Mouse (Mus musculus) erythroblast, embryonic 14.5 days (primary cell): Measurements from ENCODE around the gene Efnb2. TPM values are rescaled to one million over a fixed set of nuclear protein-coding genes. Genes with fewer than 3 reads are reported as not detected.

Experiments used
- H3K27me3 ChIP-seq: 2 replicates; pipeline ENCODE4 v1.6.1; 2012; ENCODE audit warnings: inconsistent platforms; ENCODE audit not compliant: control insufficient read depth
- H3K36me3 ChIP-seq: 2 replicates; pipeline ENCODE4 v1.6.1; 2012; ENCODE audit warnings: mild to moderate bottlenecking, inconsistent platforms; ENCODE audit not compliant: control insufficient read depth
- H3K4me1 ChIP-seq: 2 replicates; pipeline ENCODE4 v1.6.1; 2012; ENCODE audit warnings: inconsistent platforms; ENCODE audit not compliant: control insufficient read depth
- H3K4me3 ChIP-seq: replicated peaks from 2 replicates; pipeline ENCODE3; 2012; ENCODE audit warnings: moderate library complexity, mild to moderate bottlenecking, inconsistent platforms
- H3K9me3 ChIP-seq: 2 replicates; pipeline ENCODE4 v1.6.1; 2012; ENCODE audit warnings: low read length, inconsistent platforms, mixed read lengths; ENCODE audit not compliant: control insufficient read depth
- GATA1 ChIP-seq: IDR thresholded peaks from 2 replicates; pipeline ENCODE4 v1.6.1; 2012; ENCODE audit warnings: low read length, inconsistent platforms, mixed read lengths
- TAL1 ChIP-seq: IDR thresholded peaks from 3 replicates; pipeline ENCODE4 v1.6.1; 2012; ENCODE audit warnings: low read length, inconsistent platforms, mixed read lengths
- polyA plus RNA-seq: library from polyadenylated mRNA; stranded (reverse); fragments of >175 nt; gene quantifications from 2 replicates; pipeline ENCODE4 v1.2.3, GENCODE M21; 2012

Efnb2 gene
- polyA plus RNA-seq, 1 experiment = 0.01 TPM

DNA sequence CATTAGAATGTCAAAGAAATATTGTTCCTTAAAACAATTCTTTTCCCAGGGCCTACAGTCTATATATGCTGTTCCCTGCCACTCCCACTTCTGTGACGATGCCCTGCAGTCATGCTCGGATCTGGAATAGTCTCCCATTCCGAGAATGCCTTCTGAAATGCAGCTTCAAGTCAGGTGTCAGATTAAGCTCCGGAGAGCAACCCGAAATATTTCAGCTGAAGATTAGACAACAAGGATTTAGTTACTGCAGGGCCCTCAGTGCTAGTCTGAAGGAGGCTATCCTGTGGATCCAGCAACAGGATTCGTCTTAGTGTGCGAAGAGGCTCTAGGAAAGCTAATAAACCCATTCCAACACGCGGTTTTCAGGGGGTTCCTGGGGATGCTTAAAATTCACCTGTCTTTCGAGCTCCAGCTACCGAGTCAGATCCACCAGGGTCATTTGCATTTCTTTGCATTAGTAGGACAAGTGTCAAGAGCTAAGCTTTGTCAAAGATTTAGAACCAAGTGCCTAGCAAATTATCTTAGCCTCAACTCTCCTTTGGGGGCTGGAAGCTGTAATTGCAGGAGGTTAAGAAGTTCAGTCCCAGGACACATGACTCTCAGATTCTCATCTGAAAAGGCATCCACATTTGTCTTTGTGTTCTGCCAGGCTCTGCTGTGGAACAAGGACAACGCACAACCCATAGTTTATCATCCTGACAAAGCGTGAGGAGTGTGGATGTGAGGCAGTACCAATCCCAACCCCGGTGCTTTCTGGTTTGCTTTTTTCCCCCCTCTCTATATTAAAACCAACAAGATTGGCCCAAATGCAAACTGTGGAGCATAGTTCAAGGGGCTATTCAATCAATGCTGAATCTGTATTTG lies 4.2 kb downstream of the Efnb2 start:
- peaks cover 56% of the 10 kb centered on the region for H3K27me3 ChIP-seq

DNA sequence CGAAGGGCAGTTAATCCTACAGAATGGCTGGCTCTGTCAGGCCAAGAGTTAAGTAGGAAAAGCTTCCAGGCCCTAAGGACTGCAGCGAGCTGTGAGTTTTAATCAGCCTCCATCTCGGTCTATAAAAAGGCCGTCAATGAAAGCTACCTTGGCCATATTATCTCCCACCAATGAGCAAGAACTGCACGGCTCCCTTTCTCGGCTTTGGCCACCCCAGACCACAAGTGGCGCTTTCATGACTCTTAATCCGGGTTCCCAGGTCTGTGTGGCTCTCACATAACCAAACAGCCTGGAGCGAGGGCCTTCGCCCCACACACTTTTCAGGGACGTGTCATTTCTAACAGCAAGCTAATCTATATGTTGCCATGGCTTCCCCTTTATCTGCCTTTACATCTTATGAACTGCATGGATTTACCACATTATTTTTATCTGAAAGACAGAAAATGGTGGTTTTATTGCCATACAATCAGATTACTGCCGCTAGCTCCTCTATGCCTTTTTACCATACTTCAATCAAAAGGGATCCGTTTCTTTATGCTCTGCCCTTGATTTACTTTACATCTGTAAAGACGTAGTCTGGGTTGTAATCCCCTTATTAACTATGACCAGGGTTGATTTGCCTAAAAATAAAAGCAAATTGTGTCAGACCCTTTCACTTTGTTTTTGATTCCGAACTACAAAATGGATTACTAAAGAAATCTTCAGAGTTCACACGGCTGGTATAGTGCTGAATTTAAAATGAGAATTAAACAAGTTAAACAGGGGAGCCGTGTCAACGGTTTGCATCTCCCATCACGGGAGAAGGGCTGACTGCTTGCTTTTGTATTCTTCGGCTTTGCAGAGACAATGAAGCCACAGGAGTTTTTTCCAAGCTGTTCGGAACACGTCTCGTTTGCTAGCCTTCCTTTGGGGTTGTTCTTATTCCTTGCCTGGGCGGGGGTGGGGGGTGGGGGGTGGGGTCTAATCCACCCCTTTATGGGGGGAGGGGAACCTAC lies 5.4 kb downstream of the Efnb2 start:
- no peak overlapping the region for H3K4me3 ChIP-seq
- H3K36me3 ChIP-seq = no peaks in the 10 kb centered on the region
- TF ChIP-seq GATA1 = no peak
- no peak for TF ChIP-seq TAL1
- H3K27me3 ChIP-seq = peaks cover 44% of the 10 kb centered on the region
- peaks cover 4% of the 10 kb centered on the region for H3K4me1 ChIP-seq
- peaks cover 4% of the 10 kb centered on the region; the same call in 1 of the 2 replicates for H3K9me3 ChIP-seq

More for the DNA sequence above, 4.2 kb downstream of the Efnb2 start:
- peaks cover 16% of the 10 kb centered on the region for H3K4me1 ChIP-seq
- peaks cover 4% of the 10 kb centered on the region; the same call in 1 of the 2 replicates for H3K9me3 ChIP-seq
- TF ChIP-seq GATA1 (no peak), TAL1 (no peak)
- H3K4me3 ChIP-seq = no peak overlapping the region
- H3K36me3 ChIP-seq = no peaks in the 10 kb centered on the region

- Histone ChIP-seq H3K4me3 (no peak overlapping the region), H3K36me3 (no peaks in the 10 kb centered on the region), H3K9me3 (no peaks in the 10 kb centered on the region), H3K27me3 (peaks cover 27% of the 10 kb centered on the region), H3K4me1 (no peaks in the 10 kb centered on the region)
- no peak for TF ChIP-seq TAL1
- no peak for TF ChIP-seq GATA1
These were observed 7.0 kb downstream of the Efnb2 start for GRCm38 (mm10) chr8:8653906-8654489.

- TF ChIP-seq TAL1 (no peak), GATA1 (no peak)
- no peaks in the 10 kb centered on the region for H3K36me3 ChIP-seq
- H3K4me3 ChIP-seq = no peak overlapping the region
- no peaks in the 10 kb centered on the region for H3K9me3 ChIP-seq
- H3K4me1 ChIP-seq = no peaks in the 10 kb centered on the region
- H3K27me3 ChIP-seq = peaks cover 21% of the 10 kb centered on the region
These were observed 7.7 kb downstream of the Efnb2 start for GRCm38 (mm10) chr8:8653343-8653742.

GRCm38 (mm10) chr8:8652388-8652787 lies 8.7 kb downstream of the Efnb2 start:
- Histone ChIP-seq H3K36me3 (no peaks in the 10 kb centered on the region), H3K27me3 (peaks cover 12% of the 10 kb centered on the region), H3K9me3 (no peaks in the 10 kb centered on the region), H3K4me1 (no peaks in the 10 kb centered on the region), H3K4me3 (no peak overlapping the region)
- TF ChIP-seq TAL1 (no peak), GATA1 (no peak)

GRCm38 (mm10) chr8:8649944-8650343 lies 11.1 kb downstream of the Efnb2 start:
- Histone ChIP-seq H3K9me3 (no peaks in the 10 kb centered on the region), H3K4me1 (no peaks in the 10 kb centered on the region), H3K4me3 (no peak overlapping the region), H3K27me3 (peaks cover 3% of the 10 kb centered on the region; the same call in 1 of the 2 replicates), H3K36me3 (no peaks in the 10 kb centered on the region)
- TF ChIP-seq TAL1 = no peak
- no peak for TF ChIP-seq GATA1

- Histone ChIP-seq H3K4me1 (no peaks in the 10 kb centered on the region), H3K9me3 (no peaks in the 10 kb centered on the region), H3K36me3 (no peaks in the 10 kb centered on the region), H3K4me3 (no peak overlapping the region), H3K27me3 (peaks cover 3% of the 10 kb centered on the region; the same call in 1 of the 2 replicates)
- TF ChIP-seq GATA1 (no peak), TAL1 (no peak)
These were observed 11.5 kb downstream of the Efnb2 start for GRCm38 (mm10) chr8:8649536-8649935.

GRCm38 (mm10) chr8:8648686-8649085 lies 12.4 kb downstream of the Efnb2 start:
- Histone ChIP-seq H3K4me1 (no peaks in the 10 kb centered on the region), H3K4me3 (no peak overlapping the region), H3K9me3 (no peaks in the 10 kb centered on the region), H3K36me3 (no peaks in the 10 kb centered on the region), H3K27me3 (no peaks in the 10 kb centered on the region)
- TF ChIP-seq TAL1 = no peak
- TF ChIP-seq GATA1 = no peak
